Mouse (Mus musculus) erythroblast, embryonic 14.5 days (primary cell): ENCODE data around the gene Zwint. TPM values are rescaled to one million over a fixed set of nuclear protein-coding genes. Genes with fewer than 3 reads are reported as not detected.

Source experiments
- H3K27me3 ChIP-seq: 2 replicates; pipeline ENCODE4 v1.6.1; 2012; ENCODE audit warnings: inconsistent platforms; ENCODE audit not compliant: control insufficient read depth
- H3K36me3 ChIP-seq: 2 replicates; pipeline ENCODE4 v1.6.1; 2012; ENCODE audit warnings: mild to moderate bottlenecking, inconsistent platforms; ENCODE audit not compliant: control insufficient read depth
- H3K4me1 ChIP-seq: 2 replicates; pipeline ENCODE4 v1.6.1; 2012; ENCODE audit warnings: inconsistent platforms; ENCODE audit not compliant: control insufficient read depth
- H3K4me3 ChIP-seq: replicated peaks from 2 replicates; pipeline ENCODE3; 2012; ENCODE audit warnings: moderate library complexity, mild to moderate bottlenecking, inconsistent platforms
- H3K9me3 ChIP-seq: 2 replicates; pipeline ENCODE4 v1.6.1; 2012; ENCODE audit warnings: low read length, inconsistent platforms, mixed read lengths; ENCODE audit not compliant: control insufficient read depth
- GATA1 ChIP-seq: IDR thresholded peaks from 2 replicates; pipeline ENCODE4 v1.6.1; 2012; ENCODE audit warnings: low read length, inconsistent platforms, mixed read lengths
- TAL1 ChIP-seq: IDR thresholded peaks from 3 replicates; pipeline ENCODE4 v1.6.1; 2012; ENCODE audit warnings: low read length, inconsistent platforms, mixed read lengths
- polyA plus RNA-seq: library from polyadenylated mRNA; stranded (reverse); fragments of >175 nt; gene quantifications from 2 replicates; pipeline ENCODE4 v1.2.3, GENCODE M21; 2012

The Zwint gene
- polyA plus RNA-seq, 1 experiment: 2.2 TPM

DNA sequence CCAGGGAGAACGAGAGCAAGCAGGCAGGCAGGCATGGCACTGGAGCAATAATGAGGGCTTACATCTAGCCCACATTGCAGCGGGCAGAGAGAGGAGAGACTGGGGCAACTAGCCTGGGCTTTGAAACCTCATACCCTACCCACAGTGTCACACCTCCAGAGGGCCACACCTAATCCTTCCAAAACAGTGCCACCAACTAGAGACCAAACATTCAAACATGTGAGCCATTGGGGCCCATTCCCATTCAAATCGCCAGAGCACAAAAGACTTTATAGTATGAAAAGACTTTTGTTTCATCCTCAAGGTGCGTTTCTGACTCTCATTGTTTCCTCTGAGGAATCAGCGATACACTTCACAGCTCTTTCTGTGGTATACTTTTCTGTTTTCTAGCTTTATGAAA lies 4.6 kb downstream of the Zwint start:
- H3K4me1 ChIP-seq: peaks cover 27% of the 10 kb centered on the region
- no peak for TF ChIP-seq GATA1
- no peak for TF ChIP-seq TAL1
- H3K9me3 ChIP-seq: no peaks in the 10 kb centered on the region
- H3K27me3 ChIP-seq: no peaks in the 10 kb centered on the region
- H3K36me3 ChIP-seq: peaks cover 80% of the 10 kb centered on the region
- no peak overlapping the region for H3K4me3 ChIP-seq

GRCm38 (mm10) chr10:72660350-72660749 lies 5.7 kb downstream of the Zwint start:
- Histone ChIP-seq H3K4me3 (no peak overlapping the region), H3K36me3 (peaks cover 91% of the 10 kb centered on the region), H3K9me3 (no peaks in the 10 kb centered on the region), H3K4me1 (peaks cover 24% of the 10 kb centered on the region), H3K27me3 (no peaks in the 10 kb centered on the region)
- no peak for TF ChIP-seq GATA1

GRCm38 (mm10) chr10:72667856-72668255 lies 13.2 kb downstream of the Zwint start:
- Histone ChIP-seq H3K4me3 (no peak overlapping the region), H3K27me3 (no peaks in the 10 kb centered on the region), H3K36me3 (peaks cover 78% of the 10 kb centered on the region), H3K9me3 (no peaks in the 10 kb centered on the region), H3K4me1 (peaks cover 30% of the 10 kb centered on the region)
- TF ChIP-seq TAL1 (no peak), GATA1 (no peak)

GRCm38 (mm10) chr10:72669086-72669485 lies 14.4 kb downstream of the Zwint start:
- Histone ChIP-seq H3K27me3 (no peaks in the 10 kb centered on the region), H3K36me3 (peaks cover 71% of the 10 kb centered on the region)

GRCm38 (mm10) chr10:72675971-72676370 lies 21.3 kb downstream of the Zwint start:
- TF ChIP-seq TAL1: no peak
- TF ChIP-seq GATA1: no peak
- Histone ChIP-seq H3K36me3 (peaks cover 20% of the 10 kb centered on the region), H3K9me3 (no peaks in the 10 kb centered on the region), H3K4me1 (peaks cover 19% of the 10 kb centered on the region), H3K27me3 (no peaks in the 10 kb centered on the region), H3K4me3 (no peak overlapping the region)

More at GRCm38 (mm10) chr10:72669086-72669485, 14.4 kb downstream of the Zwint start:
- TF ChIP-seq TAL1 (no peak; the same call in 2 of the 3 replicates), GATA1 (no peak)
- H3K9me3 ChIP-seq: no peaks in the 10 kb centered on the region
- peaks cover 27% of the 10 kb centered on the region for H3K4me1 ChIP-seq
- no peak overlapping the region for H3K4me3 ChIP-seq

- Histone ChIP-seq H3K36me3 (peaks cover 16% of the 10 kb centered on the region), H3K27me3 (no peaks in the 10 kb centered on the region), H3K9me3 (no peaks in the 10 kb centered on the region), H3K4me1 (peaks cover 19% of the 10 kb centered on the region), H3K4me3 (no peak overlapping the region)
- TF ChIP-seq TAL1 (no peak), GATA1 (no peak)
Measured at GRCm38 (mm10) chr10:72676550-72676949, 21.9 kb downstream of the Zwint start.

GRCm38 (mm10) chr10:72679086-72679485 lies 24.4 kb downstream of the Zwint start:
- Histone ChIP-seq H3K27me3 (no peaks in the 10 kb centered on the region), H3K4me3 (no peak overlapping the region), H3K9me3 (no peaks in the 10 kb centered on the region), H3K4me1 (peaks cover 19% of the 10 kb centered on the region), H3K36me3 (peaks cover 6% of the 10 kb centered on the region)
- TF ChIP-seq GATA1: no peak
- TF ChIP-seq TAL1: no peak

DNA sequence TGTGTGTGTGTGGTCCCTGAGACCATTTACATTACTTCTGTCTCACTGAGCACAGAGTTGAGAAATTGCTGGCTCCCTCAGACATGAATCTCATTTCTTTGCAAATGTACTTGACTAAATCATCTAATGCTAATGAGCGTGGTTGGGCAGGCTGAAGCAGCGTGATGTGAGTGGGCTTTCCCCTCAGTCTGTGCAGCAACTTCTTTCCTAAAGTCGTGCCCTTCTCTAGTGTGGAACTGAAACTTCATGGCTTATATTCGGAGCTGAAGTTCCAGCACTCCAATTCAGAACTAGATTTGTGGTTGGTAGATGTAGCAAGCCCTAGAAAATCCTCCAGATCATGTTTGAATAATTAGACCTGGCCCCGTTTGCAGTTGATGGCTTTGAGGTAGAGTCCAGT lies 46.4 kb downstream of the Zwint start:
- TF ChIP-seq TAL1 (no peak), GATA1 (no peak)
- Histone ChIP-seq H3K36me3 (no peaks in the 10 kb centered on the region), H3K4me1 (no peaks in the 10 kb centered on the region), H3K9me3 (peaks cover 14% of the 10 kb centered on the region), H3K4me3 (no peak overlapping the region), H3K27me3 (no peaks in the 10 kb centered on the region)

DNA sequence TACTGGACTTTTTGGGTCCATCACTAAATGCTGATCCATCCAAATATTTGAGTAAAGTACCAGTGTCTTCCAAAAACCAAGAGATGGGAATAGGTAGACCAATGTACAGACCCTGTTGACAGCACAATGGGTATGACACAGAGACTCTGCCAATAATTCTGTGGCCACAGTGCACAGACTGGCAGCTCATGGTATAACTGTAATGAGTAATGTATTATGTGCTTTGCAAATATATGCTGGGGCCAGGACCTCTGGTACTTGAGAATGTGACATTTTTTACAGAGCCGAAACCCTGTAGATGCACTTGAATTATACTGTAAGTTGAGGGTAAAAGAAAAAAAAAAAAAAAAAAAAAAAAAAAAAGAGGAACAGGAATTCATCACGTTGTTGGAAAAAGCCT lies 59.1 kb downstream of the Zwint start:
- TF ChIP-seq TAL1: no peak
- no peak for TF ChIP-seq GATA1
- Histone ChIP-seq H3K9me3 (peaks cover 15% of the 10 kb centered on the region), H3K27me3 (no peaks in the 10 kb centered on the region), H3K36me3 (no peaks in the 10 kb centered on the region), H3K4me1 (no peaks in the 10 kb centered on the region), H3K4me3 (no peak overlapping the region)
